Mouse (Mus musculus): Measurements from ENCODE around the gene Prps2.
"Not testable (repeated sequence)": the region's sequence is repeated elsewhere in the genome, so short reads cannot be mapped to it uniquely, and the experiment has no call there.

Gene Prps2

GRCm38 (mm10) chrX:167382047-167382853 lies at the start of gene Prps2:
Gene Prps2 (minus strand): TSS chrX:167382749.
- DNase-seq (ENCODE audit: low read depth, low spot score): no peak

GRCm38 (mm10) chrX:167417654-167418053 lies 35.1 kb upstream of the Prps2 start:
- no peak for DNase-seq (ENCODE audit: low read depth, low spot score)

- no peak for DNase-seq (ENCODE audit: low read depth, low spot score)
Measured at GRCm38 (mm10) chrX:167394940-167395339, 12.4 kb upstream of the Prps2 start.

- DNase-seq (ENCODE audit: low read depth, low spot score): no peak
Measured at GRCm38 (mm10) chrX:167386647-167387046, 4.1 kb upstream of the Prps2 start.

- no peak for DNase-seq (ENCODE audit: low read depth, low spot score)
Measured at GRCm38 (mm10) chrX:167382854-167383186, 271 bp upstream of the Prps2 start.

- no peak for DNase-seq (ENCODE audit: low read depth, low spot score)
Measured at GRCm38 (mm10) chrX:167381583-167382046, 934 bp downstream of the Prps2 start.

- no peak for DNase-seq (ENCODE audit: low read depth, low spot score)
Measured at GRCm38 (mm10) chrX:167380073-167380472, 2.5 kb downstream of the Prps2 start.

- not testable (repeated sequence) for DNase-seq (ENCODE audit: low read depth, low spot score)
Measured at GRCm38 (mm10) chrX:167361231-167361630, 21.3 kb downstream of the Prps2 start.

GRCm38 (mm10) chrX:167359704-167360103 lies 22.8 kb downstream of the Prps2 start:
- DNase-seq (ENCODE audit: low read depth, low spot score): no peak

- no peak for DNase-seq (ENCODE audit: low read depth, low spot score)
Measured at GRCm38 (mm10) chrX:167357415-167357814, 25.1 kb downstream of the Prps2 start.

GRCm38 (mm10) chrX:167355965-167356364 lies 26.6 kb downstream of the Prps2 start:
- no peak for DNase-seq (ENCODE audit: low read depth, low spot score)

- DNase-seq (ENCODE audit: low read depth, low spot score): no peak
Measured at GRCm38 (mm10) chrX:167353617-167354016, 28.9 kb downstream of the Prps2 start.

GRCm38 (mm10) chrX:167346440-167346839 lies 36.1 kb downstream of the Prps2 start:
- no peak for DNase-seq (ENCODE audit: low read depth, low spot score)

- no peak for DNase-seq (ENCODE audit: low read depth, low spot score)
Measured at GRCm38 (mm10) chrX:167344356-167344755, 38.2 kb downstream of the Prps2 start.

GRCm38 (mm10) chrX:167341811-167342210 lies 40.7 kb downstream of the Prps2 start:
- no peak for DNase-seq (ENCODE audit: low read depth, low spot score)

- DNase-seq (ENCODE audit: low read depth, low spot score): no peak
Measured at GRCm38 (mm10) chrX:167340190-167340589, 42.4 kb downstream of the Prps2 start.

GRCm38 (mm10) chrX:167337990-167338389 lies 44.6 kb downstream of the Prps2 start:
- DNase-seq (ENCODE audit: low read depth, low spot score): no peak

GRCm38 (mm10) chrX:167334571-167334970 lies 48.0 kb downstream of the Prps2 start:
- DNase-seq (ENCODE audit: low read depth, low spot score): no peak

GRCm38 (mm10) chrX:167332607-167333006 lies 49.9 kb downstream of the Prps2 start:
- DNase-seq (ENCODE audit: low read depth, low spot score): no peak

- no peak for DNase-seq (ENCODE audit: low read depth, low spot score)
Measured at GRCm38 (mm10) chrX:167330993-167331392, 51.6 kb downstream of the Prps2 start.

- DNase-seq (ENCODE audit: low read depth, low spot score): no peak
Measured at GRCm38 (mm10) chrX:167330399-167330798, 52.1 kb downstream of the Prps2 start, which contains the start of gene Tlr7. Gene Tlr7 (minus strand): TSS chrX:167330558.

GRCm38 (mm10) chrX:167329620-167330019 lies 52.9 kb downstream of the Prps2 start:
- DNase-seq (ENCODE audit: low read depth, low spot score): no peak

GRCm38 (mm10) chrX:167329098-167329497 lies 53.5 kb downstream of the Prps2 start:
- no peak for DNase-seq (ENCODE audit: low read depth, low spot score)

All from c-Kit-negative CD71-positive TER-119-positive erythroid progenitor cells, embryonic 14.5 days (primary cell).